Mouse (Mus musculus) cortical plate, adult 2 months (tissue): Measurements from ENCODE around the gene Zfp12.

Source experiments
- CTCF ChIP-seq: fragments of 200-500 bp; IDR thresholded peaks from 2 replicates; pipeline ENCODE4 v1.5.1; 2011; ENCODE audit warnings: mild to moderate bottlenecking, control low read depth, low read length; ENCODE audit not compliant: insufficient read depth; ENCODE audit errors: extremely low read depth
- POLR2A ChIP-seq: fragments of 200-500 bp; IDR thresholded peaks from 2 replicates; pipeline ENCODE4 v1.6.1; 2011; ENCODE audit warnings: mild to moderate bottlenecking, low read length, control low read depth; ENCODE audit not compliant: insufficient read depth; ENCODE audit errors: extremely low read depth

DNA sequence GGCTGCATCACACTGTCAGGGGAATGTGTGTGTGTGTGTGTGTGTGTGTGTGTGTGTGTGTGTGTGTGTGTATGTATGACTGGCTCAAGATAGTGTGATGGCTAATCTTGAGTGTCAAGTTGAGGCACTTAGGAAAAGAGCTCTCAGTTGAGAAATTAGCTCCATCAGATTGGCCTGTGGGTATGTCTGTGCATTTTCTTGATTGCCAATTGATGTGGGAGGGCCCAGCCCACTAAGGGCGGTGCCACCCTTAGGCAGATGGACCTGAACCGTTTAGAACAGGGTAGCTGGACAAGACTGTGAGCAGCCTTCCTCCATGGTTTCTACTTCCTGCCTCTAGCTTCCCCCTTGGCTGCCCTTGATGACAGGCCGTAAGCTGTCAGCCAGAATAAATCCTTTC is 37.1 kb downstream of the Zfp12 start:
- TF ChIP-seq POLR2A, result no peak
- TF ChIP-seq CTCF, result no peak
